Mouse (Mus musculus) large intestine, adult 2 months (tissue): ENCODE results near the gene Npm1. TPM values are rescaled to one million over a fixed set of nuclear protein-coding genes. Genes with fewer than 3 reads are reported as not detected.

Experiments used
- DNase-seq: peaks from one replicate; pipeline ENCODE4 v3.0.0-alpha.2; 2012; ENCODE audit warnings: low read depth, low spot score
- WGBS: fragments of 180-500 bp; shearing (Covaris S2); methylation state at CpG from one replicate; pipeline ENCODE4 v1.1.7; 2018; 5-methylcytosine and 5-hydroxymethylcytosine counted together
- polyA plus RNA-seq: library from polyadenylated mRNA; depleted of rRNA; stranded (reverse); fragments of >200 nt; gene quantifications from 2 replicates; pipeline ENCODE4 v1.2.3, GENCODE M21; 2012; rRNA removed

Gene Npm1
- polyA plus RNA-seq, 1 experiment, result 89.1 TPM

DNA sequence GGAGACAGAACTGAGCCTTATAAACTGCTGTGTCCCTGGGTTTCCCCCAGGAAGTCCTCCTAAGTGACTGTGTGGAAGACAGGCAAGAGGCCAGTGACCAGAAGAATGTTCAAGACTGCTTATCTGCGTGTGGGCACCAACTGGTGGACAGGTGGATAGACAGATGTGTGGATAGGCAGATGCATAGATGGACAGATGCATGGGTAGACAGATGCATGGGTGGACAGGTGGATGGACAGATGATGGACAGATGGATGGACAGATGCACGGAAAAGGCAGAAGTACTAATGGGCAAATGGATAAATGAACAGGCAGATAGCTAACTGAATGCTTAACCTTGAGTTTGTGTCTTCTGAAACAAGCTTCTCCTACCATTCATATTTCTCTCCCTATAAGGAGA is 52.9 kb downstream of the Npm1 start:
- WGBS, result 72% methylated on average over 2 of the region's 2 CpGs
- no peak for DNase-seq

DNA sequence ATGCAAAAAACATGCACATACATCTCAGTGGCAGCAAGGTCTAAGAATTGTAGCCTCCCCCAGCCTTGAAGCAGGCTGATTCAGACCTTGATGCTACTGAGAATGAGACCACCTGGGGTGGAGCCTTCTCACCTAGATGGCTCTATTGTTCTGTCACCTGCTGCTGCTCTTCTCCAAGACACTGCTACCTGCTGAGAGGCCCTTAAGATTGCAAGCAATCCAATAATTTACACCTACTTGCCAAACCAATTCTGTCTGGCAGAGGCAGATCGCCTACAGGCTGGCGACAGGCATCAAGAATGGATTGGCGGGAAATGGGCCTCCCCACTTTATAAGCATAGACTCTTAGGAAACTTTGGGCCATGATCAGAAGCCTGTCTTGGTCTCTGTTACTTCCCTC is 55.5 kb downstream of the Npm1 start:
- no peak for DNase-seq
- WGBS, result 57% methylated on average over 3 of the region's 3 CpGs

DNA sequence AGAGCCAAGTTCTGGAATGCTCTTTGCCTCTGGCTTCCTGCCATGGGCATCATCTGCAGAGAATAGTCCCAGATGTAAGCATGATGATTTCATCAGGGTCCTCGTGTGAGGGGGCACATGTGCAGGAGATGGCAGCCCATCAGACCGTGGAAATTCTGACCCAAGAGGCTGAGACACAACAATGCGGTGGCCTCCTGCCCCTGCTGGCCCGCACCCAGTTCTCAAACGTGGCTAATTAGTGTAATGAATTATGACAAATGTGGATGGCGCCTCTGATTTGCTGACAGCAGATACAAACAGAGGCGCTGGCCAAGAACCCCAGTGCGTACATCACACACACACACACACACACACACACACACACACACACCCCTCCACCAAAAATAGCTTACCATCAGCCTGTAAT is 58.1 kb downstream of the Npm1 start:
- DNase-seq, result no peak
- WGBS, result 60% methylated on average over 8 of the region's 8 CpGs

DNA sequence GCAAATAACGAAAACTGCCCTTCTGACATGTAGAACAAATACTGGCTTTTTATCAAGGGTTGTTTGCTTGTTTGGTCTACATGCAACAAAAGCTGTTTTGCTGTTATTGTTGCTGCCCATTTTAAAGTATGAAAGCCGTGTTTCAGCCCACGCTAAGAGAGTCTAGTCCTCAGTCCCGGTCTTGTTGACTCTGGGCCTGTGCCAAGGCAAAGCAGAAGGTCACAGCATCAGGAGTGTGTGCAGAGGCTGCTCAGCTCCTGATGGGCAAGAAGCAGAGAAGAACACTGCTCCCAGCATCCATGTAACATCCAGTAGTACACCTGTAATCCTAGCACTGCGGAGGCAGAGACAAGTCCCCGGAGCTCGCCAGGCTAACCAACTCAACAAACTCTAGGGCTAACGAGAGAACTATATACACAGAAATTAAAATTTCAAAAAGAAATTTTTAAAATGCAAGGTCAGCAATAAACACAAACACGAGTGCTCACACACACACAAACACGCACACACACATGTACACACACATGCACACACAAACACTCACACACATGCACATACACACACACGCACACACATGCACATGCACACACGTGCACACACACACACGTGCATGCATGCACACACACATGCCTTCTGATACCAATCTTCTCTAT is 59.6 kb downstream of the Npm1 start:
- WGBS, result 73% methylated on average over 13 of the region's 13 CpGs
- no peak for DNase-seq

Other genes starting within 250 kb of the Npm1 start
- 0.10 and 0.11 TPM in 2 replicates for gene Fgf18, start 15.8 kb downstream of the Npm1 start, polyA plus RNA-seq
- not detected in 2 replicates for gene Tlx3, start 40.4 kb upstream of the Npm1 start, polyA plus RNA-seq
- gene Gm12117, start 113.5 kb upstream of the Npm1 start, polyA plus RNA-seq, result 0.26 TPM in 1 of 2 replicates, not detected in the other